Mouse (Mus musculus) embryo, embryonic 11.5 days (tissue): ENCODE measurements around the gene Gsta2.
"Not testable (repeated sequence)": the region's sequence is repeated elsewhere in the genome, so short reads cannot be mapped to it uniquely, and the experiment has no call there.

Source experiments
- DNase-seq: peaks from one replicate; pipeline ENCODE4 v3.0.0-alpha.2; 2012; ENCODE audit warnings: low read depth, low spot score

The Gsta2 gene

GRCm38 (mm10) chr9:78365850-78366544 is 10.4 kb upstream of the Gsta2 start:
- no peak for DNase-seq

- DNase-seq = no peak
These were observed 9.1 kb upstream of the Gsta2 start for GRCm38 (mm10) chr9:78364701-78365100.

- DNase-seq = no peak
These were observed 7.8 kb upstream of the Gsta2 start for GRCm38 (mm10) chr9:78363374-78363773.

- DNase-seq = no peak
These were observed 4.9 kb upstream of the Gsta2 start for GRCm38 (mm10) chr9:78360484-78360872.

DNA sequence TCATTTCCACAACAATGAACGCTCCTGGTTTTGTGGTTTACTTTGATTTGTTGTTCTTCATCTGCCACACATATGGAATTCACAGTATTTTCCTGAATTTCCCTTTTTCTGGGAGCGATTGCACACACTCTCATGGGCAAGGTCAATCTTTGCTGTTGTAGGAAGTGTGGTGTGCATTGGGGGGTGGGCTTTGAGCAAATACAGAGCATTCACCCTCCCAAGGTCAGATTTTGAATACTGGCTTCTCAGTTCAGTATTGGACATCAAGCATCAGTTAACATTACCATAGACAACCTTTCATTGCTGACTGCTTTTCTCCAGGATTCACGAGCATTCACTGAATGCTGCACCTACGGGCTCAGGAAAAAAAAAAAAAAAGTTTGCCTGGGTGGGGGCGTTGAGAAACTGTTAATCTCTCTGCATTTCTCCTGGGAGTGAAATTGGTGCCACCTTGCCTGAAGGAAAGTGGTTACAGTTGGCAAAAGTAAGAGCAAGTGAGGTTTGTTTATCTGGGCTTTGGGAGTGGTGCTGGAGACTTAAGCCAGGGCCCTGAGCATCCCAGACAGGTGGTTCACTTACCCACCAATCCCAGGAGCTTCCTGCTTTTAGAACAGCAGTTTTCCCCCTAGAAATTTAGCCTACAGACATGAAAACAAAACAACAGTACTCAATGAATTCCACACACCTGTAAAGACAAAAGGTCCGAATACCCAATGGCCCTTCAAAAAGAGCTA is 4.3 kb upstream of the Gsta2 start:
- no peak for DNase-seq

- DNase-seq = peak; percentile 54
These were observed 2.5 kb upstream of the Gsta2 start for GRCm38 (mm10) chr9:78358053-78358452.

- no peak for DNase-seq
These were observed 666 bp downstream of the Gsta2 start for GRCm38 (mm10) chr9:78354665-78355578.

GRCm38 (mm10) chr9:78351504-78352220 is 3.9 kb downstream of the Gsta2 start:
- no peak for DNase-seq

DNA sequence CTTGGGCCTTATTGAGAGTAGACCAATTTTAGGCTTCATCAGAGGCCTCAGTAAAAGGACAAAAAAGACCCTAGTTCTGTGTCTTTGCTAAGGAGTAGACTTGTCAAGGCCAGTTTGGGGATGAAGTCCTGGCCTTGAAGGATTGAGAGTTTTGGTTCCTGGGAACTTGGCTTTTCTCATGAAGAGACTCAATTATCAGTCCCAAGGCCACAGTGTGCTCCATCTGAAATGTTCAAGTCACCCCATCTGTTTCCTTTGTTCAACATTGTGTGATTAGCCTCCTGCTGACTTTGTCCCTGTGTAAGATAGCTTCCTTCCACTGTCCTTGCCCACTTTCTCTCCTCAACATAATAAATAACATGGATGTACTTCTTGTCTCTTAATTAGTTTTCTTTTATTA is 5.6 kb downstream of the Gsta2 start:
- not testable (repeated sequence) for DNase-seq

DNA sequence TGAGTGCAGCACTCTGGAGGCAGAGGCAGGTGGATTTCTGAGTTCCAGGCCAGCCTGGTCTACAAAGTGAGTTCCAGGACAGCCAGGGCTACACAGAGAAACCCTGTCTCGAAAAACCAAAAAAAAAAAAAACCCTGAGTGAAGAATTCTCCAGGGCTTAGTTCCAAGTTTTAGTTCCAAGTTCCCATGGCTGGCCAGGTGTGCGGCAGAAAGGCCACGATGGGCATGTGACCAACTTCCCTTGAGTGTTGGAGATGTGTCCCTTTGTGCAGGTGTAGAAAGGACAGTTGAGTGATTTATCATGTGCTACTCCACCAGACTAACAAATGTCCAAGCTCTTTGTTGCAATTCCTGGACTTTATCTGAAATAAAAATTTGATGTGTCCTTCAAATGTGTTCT is 6.4 kb downstream of the Gsta2 start:
- not testable (repeated sequence) for DNase-seq

GRCm38 (mm10) chr9:78348206-78349004 is 7.2 kb downstream of the Gsta2 start:
- DNase-seq = not testable (repeated sequence)

- no peak for DNase-seq
These were observed 8.6 kb downstream of the Gsta2 start for GRCm38 (mm10) chr9:78347004-78347403.

DNA sequence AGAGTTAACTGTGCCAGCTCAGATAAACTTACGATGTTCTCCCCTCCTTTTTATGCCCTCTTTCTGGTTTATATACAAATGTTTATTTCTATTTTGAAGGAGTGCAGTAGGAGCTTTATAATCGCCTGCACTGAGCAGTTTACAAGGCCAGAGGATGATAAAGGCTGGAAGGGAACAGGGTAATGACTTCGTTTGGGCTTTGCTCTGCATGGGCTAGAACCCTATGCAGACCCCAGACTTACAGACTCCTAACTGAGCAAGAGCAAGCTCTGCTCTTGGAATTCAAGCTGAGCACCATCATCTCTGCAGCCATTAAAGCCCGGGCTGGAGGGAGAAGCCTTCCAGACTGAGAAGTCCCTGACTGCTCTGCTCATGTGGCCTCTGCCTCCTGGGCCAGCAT is 10.4 kb downstream of the Gsta2 start:
- not testable (repeated sequence) for DNase-seq

DNA sequence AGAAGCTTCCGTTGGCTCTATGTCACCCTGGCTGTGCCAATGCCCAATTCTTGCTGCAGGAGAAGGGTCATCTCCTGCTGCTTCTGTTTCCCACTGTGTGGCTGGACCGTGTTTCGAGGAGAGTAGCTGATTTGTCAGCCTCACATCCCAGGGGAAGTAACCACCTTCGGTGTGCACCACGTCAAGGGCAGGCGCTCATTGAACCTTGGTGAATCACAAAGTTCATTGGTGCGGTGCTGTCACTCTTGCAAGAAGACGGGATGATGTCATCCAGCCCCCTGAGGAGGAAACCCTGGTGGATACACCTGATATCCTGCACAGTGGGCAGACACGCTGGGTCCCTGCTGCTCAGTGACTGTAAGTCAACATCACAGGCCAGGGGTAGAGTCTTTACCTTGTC is 12.5 kb downstream of the Gsta2 start:
- DNase-seq = not testable (repeated sequence)

DNA sequence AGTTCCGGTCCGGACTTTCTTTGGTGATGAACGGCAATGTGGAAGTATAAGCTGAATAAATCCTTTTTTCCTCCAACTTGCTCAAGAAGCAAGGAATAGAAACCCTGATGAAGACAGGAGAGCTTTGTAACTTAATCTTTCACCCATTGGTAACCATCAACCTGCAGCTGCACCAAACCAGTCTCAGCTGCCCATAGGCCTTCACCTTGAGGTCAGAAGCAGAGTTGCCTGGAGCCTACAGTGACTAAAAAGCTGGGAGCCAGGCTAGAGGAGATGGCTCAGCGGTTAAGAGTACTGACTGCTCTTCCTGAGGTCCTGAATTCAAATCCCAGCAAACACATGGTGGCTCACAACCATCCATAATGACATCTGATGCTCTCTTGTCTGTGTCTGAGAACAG is 13.1 kb downstream of the Gsta2 start:
- not testable (repeated sequence) for DNase-seq

GRCm38 (mm10) chr9:78340324-78340723 is 15.3 kb downstream of the Gsta2 start:
- DNase-seq = peak; percentile 20

GRCm38 (mm10) chr9:78337050-78337449 is 18.5 kb downstream of the Gsta2 start:
- not testable (repeated sequence) for DNase-seq

GRCm38 (mm10) chr9:78327289-78327688 is 28.3 kb downstream of the Gsta2 start, which contains the start of gene Omt2b:
Gene Omt2b (plus strand): TSS chr9:78327589.
- not testable (repeated sequence) for DNase-seq

DNA sequence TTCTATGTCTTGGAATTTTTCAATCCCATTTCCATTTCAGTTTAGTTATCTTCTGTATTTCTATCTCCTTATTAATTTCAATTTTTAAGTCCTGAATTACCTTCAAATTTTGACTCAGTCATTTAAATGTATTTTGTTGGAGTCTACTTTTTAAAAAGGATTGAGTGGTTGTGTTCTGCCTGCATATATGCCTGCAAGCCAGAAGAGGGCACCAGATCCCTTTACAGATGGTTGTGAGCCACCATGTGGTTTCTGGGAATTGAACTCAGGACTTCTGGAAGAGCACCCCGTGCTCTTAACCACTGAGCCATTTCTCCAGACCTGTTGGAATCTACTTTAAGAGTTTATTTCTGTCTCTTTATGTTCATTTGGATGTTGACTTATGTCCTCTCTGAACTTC is 36.1 kb downstream of the Gsta2 start:
- DNase-seq = no peak

GRCm38 (mm10) chr9:78314696-78315095 is 40.9 kb downstream of the Gsta2 start, which contains the start of gene Omt2a:
Gene Omt2a (minus strand): TSS chr9:78314796.
- no peak for DNase-seq
